Mouse (Mus musculus) heart, postnatal 0 days (tissue): Measurements from ENCODE around the gene Kctd11. TPM values are rescaled to one million over a fixed set of nuclear protein-coding genes. Genes with fewer than 3 reads are reported as not detected.

Source experiments
- ATAC-seq: fragments of 200-750 bp; cut with Nextera tagmentation; 2 replicates; pipeline ENCODE4 v1.8.0; 2017; ENCODE audit warnings: low read depth, moderate number of reproducible peaks, moderate library complexity; ENCODE audit not compliant: insufficient read depth
- DNase-seq: peaks from one replicate; pipeline ENCODE4 v3.0.0-alpha.2; 2016; ENCODE audit warnings: low spot score
- H3K27ac ChIP-seq: fragments of 300-500 bp; sonication (generic); 2 replicates; pipeline ENCODE4 v1.5.1; 2014; ENCODE audit warnings: low read depth, mild to moderate bottlenecking
- H3K27me3 ChIP-seq: fragments of 300-500 bp; sonication (generic); 2 replicates; pipeline ENCODE4 v1.6.1; 2014; ENCODE audit warnings: low read length, mixed read lengths; ENCODE audit not compliant: control insufficient read depth, insufficient read depth
- H3K36me3 ChIP-seq: fragments of 300-500 bp; sonication (generic); replicated peaks from 2 replicates; pipeline ENCODE4 v1.6.1; 2014; ENCODE audit warnings: low read length, mixed read lengths; ENCODE audit not compliant: control insufficient read depth, insufficient read depth
- H3K4me1 ChIP-seq: fragments of 300-500 bp; sonication (generic); 2 replicates; pipeline ENCODE4 v1.6.1; 2014; ENCODE audit warnings: antibody characterized with exemption; ENCODE audit not compliant: control insufficient read depth, insufficient read depth
- H3K4me2 ChIP-seq: fragments of 300-500 bp; sonication (generic); 2 replicates; pipeline ENCODE4 v1.6.1; 2014; ENCODE audit warnings: low read depth, mild to moderate bottlenecking, low read length, moderate library complexity
- H3K4me3 ChIP-seq: fragments of 300-500 bp; sonication (generic); 2 replicates; pipeline ENCODE4 v1.5.1; 2014; ENCODE audit warnings: low read depth, low read length
- H3K9ac ChIP-seq: fragments of 300-500 bp; sonication (generic); replicated peaks from 2 replicates; pipeline ENCODE4 v1.6.1; 2014; ENCODE audit warnings: low read depth, low read length, mixed read lengths
- H3K9me3 ChIP-seq: fragments of 300-500 bp; sonication (generic); replicated peaks from 2 replicates; pipeline ENCODE4 v1.6.1; 2016; ENCODE audit warnings: low read length; ENCODE audit not compliant: control insufficient read depth
- CTCF ChIP-seq: IDR thresholded peaks from 2 replicates; pipeline ENCODE4 v1.5.1; 2016; ENCODE audit warnings: antibody characterized with exemption, control low read depth, low read depth
- EP300 ChIP-seq: IDR thresholded peaks from 2 replicates; pipeline ENCODE4 v1.6.1; 2016; ENCODE audit warnings: antibody characterized with exemption, low read depth
- WGBS: fragments of 180-500 bp; shearing (Covaris S2); extraction: QIAGEN DNeasy Blood & Tissue Kit; methylation state at CpG from one replicate; pipeline ENCODE4 v1.1.7; 2014; 5-methylcytosine and 5-hydroxymethylcytosine counted together
- polyA plus RNA-seq: library from polyadenylated mRNA; unstranded; fragments of >200 nt; fragmentation: Nextera tagmentation; extraction: Ambion mirVana; gene quantifications from 2 replicates; pipeline ENCODE4 v1.2.1, GENCODE M21; 2015
- total RNA-seq: library from RNA; depleted of rRNA; stranded (reverse); fragments of >200 nt; gene quantifications from 2 replicates; pipeline ENCODE4 v1.2.3, GENCODE M21; 2014; ENCODE audit warnings: low replicate concordance

Kctd11 gene
- total and polyA plus RNA-seq, 2 experiments from 2014 or later: 2.3 to 9.4 TPM

GRCm38 (mm10) chr11:69846738-69847688 lies 34.2 kb downstream of the Kctd11 start:
- TF ChIP-seq EP300: no peak
- TF ChIP-seq CTCF: no peak
- Histone ChIP-seq H3K4me2 (peak overlapping the region; percentile 63), H3K27ac (peak overlapping the region; percentile 90), H3K36me3 (peaks cover 38% of the 10 kb centered on the region), H3K9me3 (no peaks in the 10 kb centered on the region), H3K4me3 (peak overlapping the region; percentile 79), H3K4me1 (peaks cover 20% of the 10 kb centered on the region; the same call in 1 of the 2 replicates), H3K27me3 (no peaks in the 10 kb centered on the region), H3K9ac (peak overlapping the region; percentile 77)
- WGBS: 13% methylated on average over 36 of the region's 37 CpGs
- DNase-seq (no peak), ATAC-seq (peak; percentile 37)

GRCm38 (mm10) chr11:69846198-69846680 lies 35.0 kb downstream of the Kctd11 start, which contains the start of gene Plscr3:
Gene Plscr3 (plus strand): TSS chr11:69846376.
- H3K36me3 ChIP-seq: peaks cover 31% of the 10 kb centered on the region

GRCm38 (mm10) chr11:69838714-69839104 lies 42.5 kb downstream of the Kctd11 start:
- Histone ChIP-seq H3K9me3 (no peaks in the 10 kb centered on the region), H3K36me3 (no peaks in the 10 kb centered on the region), H3K27ac (peak overlapping the region; percentile 82), H3K27me3 (peaks cover 33% of the 10 kb centered on the region), H3K4me3 (peak overlapping the region; percentile 64), H3K9ac (peak overlapping the region; percentile 70), H3K4me1 (peaks cover 11% of the 10 kb centered on the region; the same call in 1 of the 2 replicates), H3K4me2 (peak overlapping the region; percentile 83)
- ATAC-seq (no peak), DNase-seq (no peak)
- 2% methylated on average over 7 of the region's 7 CpGs for WGBS
- TF ChIP-seq EP300 (no peak; the same call in 1 of the 2 replicates), CTCF (no peak)

More at GRCm38 (mm10) chr11:69846198-69846680, 35.0 kb downstream of the Kctd11 start, which contains the start of gene Plscr3:
- Histone ChIP-seq H3K4me3 (peak within 1 kb of the TSS; percentile 79), H3K27ac (peak within 1 kb of the TSS; percentile 90), H3K27me3 (no peaks in the 10 kb centered on the region), H3K4me2 (peak within 1 kb of the TSS; percentile 63), H3K9me3 (no peaks in the 10 kb centered on the region), H3K9ac (peak within 1 kb of the TSS; percentile 77), H3K4me1 (peaks cover 20% of the 10 kb centered on the region; the same call in 1 of the 2 replicates)
- ATAC-seq (peak; percentile 95), DNase-seq (peak; percentile 95)
- no peak for TF ChIP-seq EP300
- no peak for TF ChIP-seq CTCF
- WGBS: 0% methylated on average over 37 of the region's 38 CpGs

- peak within 1 kb of the TSS; percentile 64 for H3K4me3 ChIP-seq
- WGBS: under 1% methylated on average over 34 of the region's 34 CpGs
These were observed 43.1 kb downstream of the Kctd11 start, which contains the start of gene Tmem256 for GRCm38 (mm10) chr11:69837952-69838713. Gene Tmem256 (plus strand): TSS chr11:69838514.

GRCm38 (mm10) chr11:69837604-69837951 lies 43.6 kb downstream of the Kctd11 start, which contains the start of gene Nlgn2:
Gene Nlgn2 (minus strand): TSS chr11:69837784.
- Histone ChIP-seq H3K9ac (peak within 1 kb of the TSS; percentile 70), H3K4me2 (peak within 1 kb of the TSS; percentile 83), H3K4me1 (peaks cover 11% of the 10 kb centered on the region; the same call in 1 of the 2 replicates), H3K4me3 (peak within 1 kb of the TSS; percentile 64), H3K36me3 (no peaks in the 10 kb centered on the region), H3K9me3 (no peaks in the 10 kb centered on the region), H3K27me3 (peaks cover 41% of the 10 kb centered on the region), H3K27ac (peak within 1 kb of the TSS; percentile 82)
- ATAC-seq: peak; percentile 65
- TF ChIP-seq CTCF (no peak; the same call in 1 of the 2 replicates), EP300 (no peak)
- WGBS: under 1% methylated on average over 21 of the region's 32 CpGs
- no peak for DNase-seq

More at GRCm38 (mm10) chr11:69837952-69838713, 43.1 kb downstream of the Kctd11 start, which contains the start of gene Tmem256:
- ATAC-seq (peak; percentile 91), DNase-seq (peak; percentile 99)
- Histone ChIP-seq H3K9ac (peak within 1 kb of the TSS; percentile 70), H3K4me2 (peak within 1 kb of the TSS; percentile 83), H3K27ac (peak within 1 kb of the TSS; percentile 82), H3K4me1 (peaks cover 11% of the 10 kb centered on the region; the same call in 1 of the 2 replicates), H3K36me3 (no peaks in the 10 kb centered on the region), H3K9me3 (no peaks in the 10 kb centered on the region), H3K27me3 (peaks cover 39% of the 10 kb centered on the region)
- peak; percentile 75 for TF ChIP-seq EP300
- 0 out of 2 replicates have a peak, but pooled peaks have one; percentile 1 for TF ChIP-seq CTCF
